Mouse (Mus musculus): ENCODE data around the gene Ptpre.

Gene Ptpre

DNA sequence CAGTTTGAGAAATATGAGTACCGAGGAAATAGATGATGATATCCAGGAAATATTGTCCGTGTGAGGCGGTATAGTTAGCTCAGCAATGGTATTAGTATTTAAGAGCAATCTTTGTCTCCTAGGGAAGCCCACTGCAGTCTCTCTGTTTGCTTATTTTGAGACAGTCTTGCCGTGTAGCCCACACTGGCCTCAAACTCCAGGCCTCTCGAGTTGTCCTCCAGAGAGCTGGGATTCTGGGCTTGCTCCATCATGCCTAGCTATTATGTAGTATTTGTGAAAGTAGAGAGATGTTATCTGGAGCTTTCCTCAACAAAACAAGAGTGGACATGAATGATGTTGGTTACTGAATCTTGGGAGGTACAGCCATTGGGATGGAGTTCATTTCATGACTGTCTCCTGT is 197.1 kb downstream of the Ptpre start:
- no peak for DNase-seq (ENCODE audit: low spot score)

DNA sequence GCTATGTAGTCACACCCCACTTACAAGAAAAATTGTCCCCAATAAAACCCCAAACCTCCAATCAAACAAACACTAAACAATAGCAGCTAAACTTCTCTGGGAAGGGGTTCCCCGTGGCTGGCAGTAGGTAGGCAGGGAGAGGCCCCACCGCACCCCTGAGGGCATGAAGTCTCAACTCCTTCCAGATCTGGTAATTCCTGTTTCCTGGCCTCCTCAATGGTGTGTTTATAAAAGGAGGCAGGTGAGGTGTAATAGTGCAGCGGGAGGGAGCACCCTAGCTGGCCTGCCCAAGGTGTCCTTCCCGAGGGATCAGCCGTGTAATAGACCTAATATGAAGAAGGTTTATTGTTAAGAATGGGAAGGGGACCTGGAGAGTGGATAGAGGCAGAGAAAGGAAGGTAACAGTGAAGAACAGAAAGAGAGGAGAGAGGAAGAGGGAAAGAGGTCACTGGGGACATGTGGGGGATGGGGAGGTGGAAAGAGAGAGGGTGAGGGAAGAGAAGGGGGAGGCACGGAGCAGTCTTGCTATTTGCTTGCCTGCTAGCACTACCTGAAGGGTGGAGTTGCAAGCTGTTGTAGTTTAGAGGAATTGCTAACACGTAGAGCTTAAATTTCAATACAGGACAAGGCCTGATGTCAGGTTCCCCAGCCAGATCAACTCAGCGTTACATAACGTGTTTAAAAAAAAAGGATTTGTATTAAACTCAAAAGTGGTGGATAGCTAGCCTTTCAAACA is 197.8 kb downstream of the Ptpre start:
- DNase-seq (ENCODE audit: low spot score): no peak
